Mouse (Mus musculus): ENCODE data around the gene Fuk. TPM values are rescaled to one million over a fixed set of nuclear protein-coding genes. Genes with fewer than 3 reads are reported as not detected.
"Not testable (repeated sequence)": the region's sequence is repeated elsewhere in the genome, so short reads cannot be mapped to it uniquely, and the experiment has no call there.

Gene Fuk
- total RNA-seq, 1 experiment from 2014 or later, result 3.0 TPM

GRCm38 (mm10) chr8:110887551-110887950 is 14.7 kb downstream of the Fuk start:
- ATAC-seq (replicated peaks; ENCODE audit: low read depth, poor library complexity, severe bottlenecking), result no peak

GRCm38 (mm10) chr8:110886634-110887033 is 15.7 kb downstream of the Fuk start:
- no peak for ATAC-seq (replicated peaks; ENCODE audit: low read depth, poor library complexity, severe bottlenecking)

- ATAC-seq (replicated peaks; ENCODE audit: low read depth, poor library complexity, severe bottlenecking), result no peak
Measured at GRCm38 (mm10) chr8:110883824-110884223, 18.5 kb downstream of the Fuk start.

GRCm38 (mm10) chr8:110881741-110882310 is 20.5 kb downstream of the Fuk start:
- ATAC-seq (replicated peaks; ENCODE audit: low read depth, poor library complexity, severe bottlenecking), result no peak

GRCm38 (mm10) chr8:110877862-110878261 is 24.4 kb downstream of the Fuk start:
- ATAC-seq (replicated peaks; ENCODE audit: low read depth, poor library complexity, severe bottlenecking), result peak; percentile 36; the same call in 1 of the 2 replicates

- ATAC-seq (replicated peaks; ENCODE audit: low read depth, poor library complexity, severe bottlenecking), result no peak
Measured at GRCm38 (mm10) chr8:110870501-110870900, 31.8 kb downstream of the Fuk start.

GRCm38 (mm10) chr8:110861347-110862025 is 40.8 kb downstream of the Fuk start:
- not testable (repeated sequence) for ATAC-seq (replicated peaks; ENCODE audit: low read depth, poor library complexity, severe bottlenecking)

GRCm38 (mm10) chr8:110859651-110860501 is 42.4 kb downstream of the Fuk start:
- ATAC-seq (replicated peaks; ENCODE audit: low read depth, poor library complexity, severe bottlenecking), result peak; percentile 82

- no peak; the same call in 1 of the 2 replicates for ATAC-seq (replicated peaks; ENCODE audit: low read depth, poor library complexity, severe bottlenecking)
Measured at GRCm38 (mm10) chr8:110856760-110857461, 45.4 kb downstream of the Fuk start.

GRCm38 (mm10) chr8:110856073-110856472 is 46.2 kb downstream of the Fuk start:
- not testable (repeated sequence) for ATAC-seq (replicated peaks; ENCODE audit: low read depth, poor library complexity, severe bottlenecking)

- ATAC-seq (replicated peaks; ENCODE audit: low read depth, poor library complexity, severe bottlenecking), result no peak
Measured at GRCm38 (mm10) chr8:110851186-110851585, 51.1 kb downstream of the Fuk start.

- ATAC-seq (replicated peaks; ENCODE audit: low read depth, poor library complexity, severe bottlenecking), result no peak
Measured at GRCm38 (mm10) chr8:110847645-110848495, 54.4 kb downstream of the Fuk start.

- ATAC-seq (replicated peaks; ENCODE audit: low read depth, poor library complexity, severe bottlenecking), result peak; percentile 29
Measured at GRCm38 (mm10) chr8:110847171-110847549, 55.1 kb downstream of the Fuk start.

- peak; percentile 95 for ATAC-seq (replicated peaks; ENCODE audit: low read depth, poor library complexity, severe bottlenecking)
Measured at GRCm38 (mm10) chr8:110846405-110847170, 55.7 kb downstream of the Fuk start, which contains the start of the genes Cog4 and Sf3b3. Gene Cog4 (plus strand): TSS chr8:110846600. Gene Sf3b3 (minus strand): TSS chr8:110846787.

GRCm38 (mm10) chr8:110845821-110846404 is 56.4 kb downstream of the Fuk start:
- ATAC-seq (replicated peaks; ENCODE audit: low read depth, poor library complexity, severe bottlenecking), result no peak

- no peak for ATAC-seq (replicated peaks; ENCODE audit: low read depth, poor library complexity, severe bottlenecking)
Measured at GRCm38 (mm10) chr8:110844941-110845340, 57.3 kb downstream of the Fuk start.

- no peak for ATAC-seq (replicated peaks; ENCODE audit: low read depth, poor library complexity, severe bottlenecking)
Measured at GRCm38 (mm10) chr8:110843207-110843606, 59.1 kb downstream of the Fuk start.

GRCm38 (mm10) chr8:110842012-110842574 is 60.2 kb downstream of the Fuk start:
- ATAC-seq (replicated peaks; ENCODE audit: low read depth, poor library complexity, severe bottlenecking), result no peak

Data from common myeloid progenitor, adult 5-6 weeks (primary cell).